Mouse (Mus musculus) brain, embryonic 18.5 days (tissue): ENCODE results near the gene Arl13b.

Experiments
- DNase-seq: peaks from one replicate; pipeline ENCODE4 v3.0.0-alpha.2; 2012; ENCODE audit warnings: low read depth, low spot score

Gene Arl13b

DNA sequence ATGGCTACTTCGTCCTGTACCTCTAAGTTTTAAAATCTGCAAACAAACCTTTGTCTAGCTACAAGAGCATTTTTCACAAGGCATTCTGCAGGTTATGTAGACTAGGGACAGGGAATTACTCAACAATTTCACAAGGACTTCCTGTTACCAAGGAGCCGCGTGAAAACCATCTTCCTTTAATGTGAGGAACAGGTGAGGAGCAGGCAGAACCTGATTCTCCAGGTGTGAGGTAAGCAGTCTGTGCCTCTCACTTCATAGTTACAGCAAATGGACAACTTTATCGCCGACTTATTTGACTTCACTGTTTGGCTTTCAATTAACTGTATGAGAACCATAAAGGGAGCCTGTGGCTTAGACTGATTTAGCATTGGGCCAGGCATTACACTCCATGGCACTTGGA is 32.3 kb downstream of the Arl13b start, which contains the start of gene Stx19:
Gene Stx19 (plus strand): TSS at position 186 of the 400 bp plus-strand sequence.
- DNase-seq = no peak

DNA sequence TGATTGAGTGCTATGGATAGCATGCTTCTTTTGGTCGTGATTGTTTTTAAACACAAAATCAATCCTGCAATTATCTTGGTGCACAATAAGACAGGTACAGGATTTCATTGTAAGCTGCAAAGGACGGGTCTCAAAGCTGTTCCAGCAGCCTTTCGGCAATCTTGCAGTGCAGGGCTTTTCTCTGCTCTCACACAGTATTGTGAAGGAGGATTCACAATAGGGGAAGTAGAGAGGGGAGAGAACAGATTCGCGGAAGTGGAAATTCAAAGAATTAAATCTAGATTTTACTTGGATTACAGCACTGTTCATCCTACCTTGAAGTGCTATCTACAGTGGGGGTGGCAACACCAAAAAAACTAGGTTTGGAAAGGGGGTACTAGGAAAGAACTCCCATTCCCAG is 33.0 kb downstream of the Arl13b start:
- DNase-seq = no peak

DNA sequence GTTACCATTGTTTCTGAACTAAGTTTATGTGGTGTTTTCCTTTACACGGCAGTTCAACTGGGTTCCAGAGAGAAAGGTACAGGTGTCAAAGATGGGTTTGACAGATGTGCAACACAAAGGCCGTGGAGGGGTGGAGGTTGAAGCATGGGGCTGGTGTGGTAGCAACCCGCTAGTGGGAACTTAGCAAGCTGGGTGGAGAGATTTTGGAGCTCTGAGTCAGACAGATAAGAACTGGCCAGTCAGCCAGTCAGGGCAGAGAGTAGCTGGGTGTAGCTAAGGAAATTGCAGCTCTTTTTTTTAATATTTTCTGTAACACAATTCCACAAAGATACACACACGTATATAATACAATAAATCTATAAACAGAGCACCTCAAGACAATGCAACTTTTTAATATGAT is 36.0 kb downstream of the Arl13b start:
- no peak for DNase-seq

GRCm38 (mm10) chr16:62807249-62807979 is 39.4 kb downstream of the Arl13b start:
- DNase-seq = no peak

DNA sequence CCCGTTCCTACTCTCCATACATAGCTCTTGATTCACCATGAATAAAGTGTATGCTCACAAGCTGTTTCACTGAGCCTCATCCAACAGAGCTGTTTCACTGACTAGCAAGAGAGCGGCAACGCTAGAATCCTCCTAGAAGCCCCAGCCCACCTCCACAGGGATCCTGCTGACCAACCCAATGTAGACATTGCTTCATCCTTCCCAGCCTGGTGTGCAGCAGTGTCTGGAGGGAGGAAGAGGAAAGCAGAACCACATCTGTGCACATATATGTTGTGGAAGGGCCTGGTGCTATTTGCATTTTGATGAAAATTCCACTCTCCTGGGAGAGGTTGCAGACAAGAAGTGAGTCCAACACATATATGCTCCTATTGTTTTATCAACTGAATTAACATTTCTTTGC is 42.2 kb downstream of the Arl13b start:
- no peak for DNase-seq

GRCm38 (mm10) chr16:62799839-62800238 is 47.0 kb downstream of the Arl13b start:
- no peak for DNase-seq

DNA sequence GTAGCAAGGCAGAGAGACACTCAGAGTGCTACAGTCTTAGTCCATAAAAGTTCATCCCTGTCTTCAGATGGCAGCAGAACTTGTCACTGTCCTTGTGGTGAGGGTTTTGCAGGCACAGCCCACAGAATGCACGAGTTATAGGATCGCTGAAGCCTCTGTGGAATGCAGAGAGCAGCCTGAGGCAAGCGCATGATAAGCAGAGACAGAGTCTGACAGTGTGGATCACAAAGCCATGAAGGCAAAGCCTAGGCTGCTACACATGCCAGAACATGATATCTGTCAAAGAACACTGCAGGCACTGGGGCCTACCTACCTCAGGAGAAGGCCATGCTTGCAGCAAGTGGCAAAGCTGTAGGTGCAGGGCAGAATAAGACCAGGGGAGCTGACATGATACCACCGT is 47.4 kb downstream of the Arl13b start:
- no peak for DNase-seq

- no peak for DNase-seq
Observed at GRCm38 (mm10) chr16:62798808-62799207, 48.0 kb downstream of the Arl13b start.

GRCm38 (mm10) chr16:62796608-62797007 is 50.2 kb downstream of the Arl13b start:
- no peak for DNase-seq

GRCm38 (mm10) chr16:62786621-62787331 is 60.1 kb downstream of the Arl13b start, which contains the start of gene Nsun3:
TSS of gene Nsun3 (minus strand) at chr16:62786818.
- peak; percentile 94 for DNase-seq

- no peak for DNase-seq
Observed at GRCm38 (mm10) chr16:62782229-62782628, 64.6 kb downstream of the Arl13b start.

DNA sequence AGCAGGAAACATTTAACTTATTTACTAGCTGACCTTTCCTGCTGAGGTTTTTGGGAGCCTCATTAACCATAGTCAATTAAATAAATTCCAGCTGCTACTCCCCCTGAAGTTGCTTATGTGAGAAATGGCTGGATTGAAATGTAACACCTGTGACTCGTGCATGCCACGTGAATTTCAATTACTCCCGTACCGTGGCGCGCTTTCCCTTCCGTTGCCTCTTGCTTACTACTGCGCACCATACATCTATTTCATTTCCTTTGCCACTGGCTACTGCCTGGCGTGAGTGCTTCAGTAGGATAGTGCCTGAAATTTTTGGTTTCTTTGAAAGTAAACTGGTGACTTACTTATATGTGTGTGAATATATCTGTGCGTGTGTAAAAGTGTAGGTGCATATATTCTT is 68.6 kb downstream of the Arl13b start:
- no peak for DNase-seq

- no peak for DNase-seq
Observed at GRCm38 (mm10) chr16:62776034-62776433, 70.8 kb downstream of the Arl13b start.

DNA sequence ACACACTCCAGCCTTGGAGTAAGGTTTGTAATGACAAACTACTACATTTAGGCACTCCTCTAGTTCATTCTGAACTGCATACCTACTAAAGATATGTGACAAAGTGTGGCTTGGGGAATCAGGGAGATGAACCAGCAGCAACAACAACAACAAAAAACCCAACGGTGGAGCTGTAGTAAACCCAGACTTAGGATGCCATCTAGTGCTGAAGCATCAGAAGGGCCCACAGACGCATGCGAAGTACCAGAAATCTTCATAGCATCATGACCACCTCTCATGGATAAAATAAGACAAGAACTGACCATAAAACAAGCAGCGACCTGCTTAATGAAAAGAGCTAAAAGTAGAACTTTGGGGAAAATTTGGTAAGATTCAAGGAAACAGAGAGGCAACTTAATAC is 73.4 kb downstream of the Arl13b start:
- DNase-seq = no peak

DNA sequence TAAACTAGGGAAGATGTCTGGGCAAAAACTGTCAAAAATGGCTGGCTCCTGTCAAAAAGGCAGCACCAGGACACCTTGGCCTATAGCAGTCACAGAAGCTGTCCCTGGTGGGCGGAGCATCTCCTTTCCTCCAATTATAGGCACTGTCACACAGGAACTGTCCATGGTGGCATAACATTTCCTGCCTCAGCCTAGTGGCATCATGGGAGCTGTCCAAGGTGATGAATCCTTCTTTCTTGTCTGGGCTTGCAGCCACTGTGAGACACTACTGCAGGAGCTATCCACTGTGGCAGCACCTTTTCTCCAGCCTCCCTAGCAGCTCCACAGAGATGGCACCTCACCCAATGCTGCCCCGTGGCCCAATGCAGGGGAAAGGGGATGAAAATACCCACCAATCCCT is 88.5 kb downstream of the Arl13b start:
- no peak for DNase-seq

- DNase-seq = no peak
Observed at GRCm38 (mm10) chr16:62755307-62755706, 91.5 kb downstream of the Arl13b start.

DNA sequence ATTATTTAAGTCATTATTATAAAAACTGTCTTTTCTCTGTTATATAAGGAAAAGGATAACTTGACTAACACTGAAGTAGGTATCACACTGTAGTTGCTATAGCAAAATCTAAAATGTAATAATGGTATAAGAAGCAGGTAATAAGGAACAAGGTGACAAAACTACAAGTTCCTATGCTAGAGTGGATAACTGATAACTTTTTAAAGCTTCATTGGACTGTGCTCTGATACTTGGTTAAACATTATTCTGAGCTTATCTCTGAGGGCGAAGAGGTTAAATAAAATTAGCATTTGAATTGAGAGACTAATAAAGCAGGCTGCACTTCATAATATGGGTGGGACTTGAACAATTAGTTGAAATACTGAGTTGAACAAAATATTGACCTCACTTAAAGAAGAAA is 93.2 kb downstream of the Arl13b start:
- no peak for DNase-seq

DNA sequence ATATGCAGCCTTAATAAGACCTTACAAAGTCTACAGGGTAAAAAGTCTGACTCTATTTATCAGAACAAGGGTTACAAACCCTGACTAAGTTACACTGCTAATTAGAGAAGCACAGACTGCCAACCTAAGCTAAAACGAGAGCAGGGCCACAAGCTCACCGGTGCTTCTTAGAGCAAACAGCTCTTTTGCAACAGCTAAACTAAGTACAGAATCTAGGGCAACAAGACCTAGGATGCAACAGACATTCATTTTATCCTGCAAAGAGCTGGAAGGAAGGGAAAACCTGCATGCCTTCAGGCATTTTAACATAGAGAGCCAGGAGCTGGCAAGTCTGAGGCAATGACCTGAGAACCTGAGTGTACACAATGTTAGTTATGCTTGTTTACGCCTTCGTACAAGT is 93.8 kb downstream of the Arl13b start:
- DNase-seq = no peak

DNA sequence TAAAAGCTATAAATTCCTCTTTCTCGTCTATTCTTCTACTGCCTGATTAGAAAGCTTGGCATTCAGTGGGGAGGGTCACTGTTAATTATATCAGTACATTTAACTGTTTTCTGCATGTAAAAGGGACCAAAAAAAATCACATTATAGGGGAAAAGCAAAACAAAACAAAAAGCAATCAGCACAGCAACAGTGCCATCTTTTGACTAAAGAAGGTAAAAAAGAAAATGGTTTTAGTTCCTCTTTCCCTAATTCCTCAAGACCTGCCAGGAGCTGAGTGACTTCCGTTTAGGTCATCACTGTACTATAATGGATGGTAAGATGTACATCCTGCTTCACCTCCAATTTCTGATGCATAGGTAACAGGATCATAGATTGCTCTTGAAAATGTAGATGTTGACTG is 101.0 kb downstream of the Arl13b start:
- peak; percentile 20 for DNase-seq
